Mouse (Mus musculus) C2C12 (cell line): Measurements from ENCODE around the gene Limd1. TPM values are rescaled to one million over a fixed set of nuclear protein-coding genes. Genes with fewer than 3 reads are reported as not detected.

Experiments used
- H3K27me3 ChIP-seq: one replicate; pipeline ENCODE4 v1.6.1; 2011; ENCODE audit not compliant: control insufficient read depth, insufficient read depth, insufficient read length
- H3K36me3 ChIP-seq: one replicate; pipeline ENCODE4 v1.6.1; 2011; ENCODE audit not compliant: control insufficient read depth, insufficient read depth
- H3K4me3 ChIP-seq: one replicate; pipeline ENCODE4 v1.5.1; 2011; ENCODE audit warnings: mild to moderate bottlenecking, control low read depth; ENCODE audit not compliant: poor library complexity, insufficient read depth, severe bottlenecking
- H3K79me2 ChIP-seq: one replicate; pipeline ENCODE4 v1.6.1; 2011; ENCODE audit not compliant: control insufficient read depth, insufficient read depth
- H3K79me3 ChIP-seq: one replicate; pipeline ENCODE4 v1.6.1; 2011; ENCODE audit warnings: low read depth, control low read depth
- H3ac ChIP-seq: one replicate; pipeline ENCODE3; 2011; ENCODE audit warnings: low read depth; ENCODE audit not compliant: control insufficient read depth, insufficient read length
- CEBPB ChIP-seq: IDR thresholded peaks from one replicate; pipeline ENCODE4 v1.6.1; 2011; ENCODE audit warnings: low read depth, mild to moderate bottlenecking, control low read depth, moderate library complexity
- CTCF ChIP-seq: IDR thresholded peaks from one replicate; pipeline ENCODE4 v1.5.1; 2011; ENCODE audit not compliant: control insufficient read depth, insufficient read depth, insufficient read length
- FOSL1 ChIP-seq: IDR thresholded peaks from one replicate; pipeline ENCODE4 v1.8.0; 2011; ENCODE audit warnings: mild to moderate bottlenecking, low read length; ENCODE audit not compliant: poor library complexity, insufficient read depth, severe bottlenecking
- MAX ChIP-seq: IDR thresholded peaks from one replicate; pipeline ENCODE4 v1.6.1; 2011; ENCODE audit warnings: mild to moderate bottlenecking, control low read depth
- MYOD1 ChIP-seq: IDR thresholded peaks from one replicate; pipeline ENCODE4 v1.6.1; 2011; ENCODE audit warnings: low read depth; ENCODE audit not compliant: control insufficient read depth, insufficient read length
- MYOG ChIP-seq: IDR thresholded peaks from one replicate; pipeline ENCODE4 v1.6.1; 2011; ENCODE audit not compliant: control insufficient read depth, insufficient read length; ENCODE audit errors: extremely low read depth
- USF1 ChIP-seq: IDR thresholded peaks from one replicate; pipeline ENCODE4 v1.6.1; 2011; ENCODE audit warnings: low read depth, mild to moderate bottlenecking, control low read depth, moderate library complexity
- polyA plus RNA-seq: library from polyadenylated mRNA; unstranded; fragments of >200 nt; fragmentation: generic; extraction: Trizol; gene quantifications from one replicate; pipeline ENCODE4 v1.2.1, GENCODE M21; 2012; ENCODE audit warnings: missing spikeins

The Limd1 gene
- polyA plus RNA-seq, 1 experiment = 20.0 TPM

DNA sequence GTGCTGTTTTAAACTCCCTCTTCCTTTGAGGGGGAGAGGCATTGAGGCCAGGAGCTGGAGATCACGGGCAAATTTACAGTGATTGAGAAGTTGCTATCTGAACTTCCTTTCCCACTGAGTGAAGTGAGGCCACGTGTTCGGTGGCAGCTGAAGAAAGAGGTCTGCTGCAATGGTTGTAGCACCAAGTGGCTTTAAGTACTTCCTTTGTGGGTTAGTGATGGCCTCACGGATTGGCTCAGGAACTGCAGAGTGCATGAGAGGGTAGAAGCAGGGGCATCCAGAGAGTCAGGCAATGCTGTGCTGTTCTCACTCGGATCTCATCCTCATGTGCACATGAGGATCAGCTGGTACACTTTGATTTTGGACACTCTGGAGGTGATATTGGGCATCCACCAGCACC lies 19.4 kb downstream of the Limd1 start:
- Histone ChIP-seq H3K36me3 (peaks cover 14% of the 10 kb centered on the region), H3K79me3 (peaks cover 36% of the 10 kb centered on the region), H3K27me3 (no peaks in the 10 kb centered on the region), H3K4me3 (no peak overlapping the region), H3ac (no peak overlapping the region), H3K79me2 (peaks cover 62% of the 10 kb centered on the region)
- TF ChIP-seq MYOG (no peak), MYOD1 (no peak), FOSL1 (no peak), CEBPB (no peak), CTCF (no peak), USF1 (no peak)

DNA sequence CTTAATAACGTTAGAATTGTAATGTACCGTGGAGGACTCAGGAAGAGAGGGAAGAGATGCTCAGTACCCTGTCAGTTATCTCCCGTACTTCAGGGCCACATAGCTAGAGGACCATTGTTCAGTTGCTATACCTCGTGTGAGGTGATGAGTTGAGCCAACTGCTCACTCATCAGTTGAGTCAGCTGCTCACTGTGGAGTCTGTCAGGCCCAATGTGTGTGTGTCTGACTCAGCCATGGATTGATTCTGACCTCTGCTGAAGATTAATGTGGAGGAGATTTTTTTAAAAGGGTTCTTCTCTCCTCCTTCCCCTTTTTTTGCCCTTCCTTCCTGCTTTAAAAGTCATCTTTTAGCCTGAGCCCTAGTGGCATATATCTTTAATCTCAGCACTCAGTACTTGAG lies 22.0 kb downstream of the Limd1 start:
- Histone ChIP-seq H3K79me3 (peaks cover 13% of the 10 kb centered on the region), H3K27me3 (no peaks in the 10 kb centered on the region), H3K79me2 (peaks cover 49% of the 10 kb centered on the region), H3K4me3 (no peak overlapping the region), H3K36me3 (peaks cover 28% of the 10 kb centered on the region), H3ac (no peak overlapping the region)
- TF ChIP-seq CEBPB (no peak), MYOG (no peak), MYOD1 (peak; percentile 18), MAX (no peak), CTCF (no peak)

DNA sequence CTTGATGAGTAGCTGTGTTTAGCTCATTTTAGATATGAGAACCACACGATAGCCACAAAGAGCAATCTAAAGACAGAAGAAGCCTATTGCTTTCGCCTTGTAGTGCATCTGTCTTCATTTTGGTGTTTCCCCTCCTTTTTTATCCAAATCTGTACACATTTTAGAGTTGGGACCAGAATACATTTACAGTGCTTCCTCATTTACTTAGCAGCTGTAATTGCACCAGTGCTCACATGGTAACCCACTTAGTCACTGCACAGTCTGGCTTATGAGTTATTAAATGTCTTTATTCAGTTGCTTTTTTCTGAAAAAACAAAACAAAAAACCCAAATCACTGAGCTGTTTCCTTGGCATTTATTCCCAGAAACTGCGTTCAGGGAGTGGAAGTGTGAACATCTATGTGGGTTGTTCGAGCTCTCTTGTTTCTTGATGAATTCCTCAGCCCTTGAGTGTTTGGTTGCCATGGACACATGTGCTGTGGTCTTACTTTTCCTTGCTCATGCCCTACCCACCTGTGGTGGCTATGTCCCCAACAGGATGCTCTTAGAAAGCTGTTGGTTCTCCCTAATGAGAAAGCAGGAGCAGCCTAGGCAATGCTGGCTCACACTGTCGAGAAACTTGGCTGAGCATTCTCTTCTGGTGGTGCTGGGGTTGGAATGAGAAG lies 24.8 kb downstream of the Limd1 start:
- TF ChIP-seq MYOG (no peak), FOSL1 (no peak), MAX (no peak), USF1 (no peak), CEBPB (no peak), CTCF (no peak)
- Histone ChIP-seq H3K79me2 (peaks cover 29% of the 10 kb centered on the region), H3K27me3 (no peaks in the 10 kb centered on the region), H3K4me3 (no peak overlapping the region), H3ac (no peak overlapping the region), H3K79me3 (peaks cover 7% of the 10 kb centered on the region), H3K36me3 (peaks cover 38% of the 10 kb centered on the region)

DNA sequence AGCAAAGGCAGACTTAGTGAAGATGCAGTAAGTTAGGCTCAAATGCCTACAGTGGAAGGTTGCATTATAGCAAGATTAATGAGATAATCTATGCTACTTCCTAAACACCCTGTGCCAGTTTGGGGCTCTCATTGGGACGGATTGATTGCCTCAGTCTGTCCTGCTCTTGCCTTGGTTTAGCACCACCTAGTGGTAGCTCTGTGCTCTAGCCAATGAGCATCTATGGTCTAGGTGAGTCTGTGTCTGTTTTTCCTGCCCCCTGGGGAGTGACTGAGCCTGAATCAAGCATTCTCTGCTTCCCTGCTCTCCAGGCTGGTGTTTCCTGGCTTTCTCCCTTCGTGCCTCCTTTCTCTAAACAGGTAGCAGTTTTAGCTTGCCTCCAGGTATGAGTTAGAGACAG lies 25.8 kb downstream of the Limd1 start:
- Histone ChIP-seq H3K79me3 (peaks cover 7% of the 10 kb centered on the region), H3K79me2 (peaks cover 20% of the 10 kb centered on the region), H3K36me3 (peaks cover 31% of the 10 kb centered on the region), H3K4me3 (no peak overlapping the region), H3K27me3 (no peaks in the 10 kb centered on the region), H3ac (no peak overlapping the region)
- TF ChIP-seq FOSL1 (no peak), CTCF (peak; percentile 76)

DNA sequence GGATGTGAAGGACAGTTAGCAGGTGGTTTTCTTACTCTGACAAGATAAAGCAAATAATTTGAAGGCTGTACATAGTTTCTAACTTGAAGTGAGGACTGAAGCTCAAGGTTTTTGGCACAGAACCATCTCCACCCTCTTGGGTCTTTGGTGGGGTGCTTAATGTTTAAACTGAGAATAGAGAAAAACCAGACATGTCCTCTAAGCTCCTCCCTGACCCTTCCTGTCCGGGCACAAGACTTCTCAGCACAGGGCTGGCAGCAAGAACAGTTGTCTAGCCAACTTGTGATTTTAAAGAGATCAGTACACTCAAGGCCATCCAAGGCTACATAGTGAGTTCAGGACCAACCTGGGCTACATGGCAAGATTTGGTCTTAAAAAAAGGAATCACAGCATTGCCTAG lies 27.1 kb downstream of the Limd1 start:
- Histone ChIP-seq H3K36me3 (peaks cover 31% of the 10 kb centered on the region), H3K4me3 (no peak overlapping the region), H3K79me3 (peaks cover 5% of the 10 kb centered on the region), H3K27me3 (no peaks in the 10 kb centered on the region), H3ac (no peak overlapping the region), H3K79me2 (peaks cover 20% of the 10 kb centered on the region)
- no peak for TF ChIP-seq CEBPB
- TF ChIP-seq FOSL1 = no peak
- no peak for TF ChIP-seq CTCF
- TF ChIP-seq MYOD1 = no peak
- no peak for TF ChIP-seq MAX
- TF ChIP-seq MYOG = no peak
- TF ChIP-seq USF1 = no peak

DNA sequence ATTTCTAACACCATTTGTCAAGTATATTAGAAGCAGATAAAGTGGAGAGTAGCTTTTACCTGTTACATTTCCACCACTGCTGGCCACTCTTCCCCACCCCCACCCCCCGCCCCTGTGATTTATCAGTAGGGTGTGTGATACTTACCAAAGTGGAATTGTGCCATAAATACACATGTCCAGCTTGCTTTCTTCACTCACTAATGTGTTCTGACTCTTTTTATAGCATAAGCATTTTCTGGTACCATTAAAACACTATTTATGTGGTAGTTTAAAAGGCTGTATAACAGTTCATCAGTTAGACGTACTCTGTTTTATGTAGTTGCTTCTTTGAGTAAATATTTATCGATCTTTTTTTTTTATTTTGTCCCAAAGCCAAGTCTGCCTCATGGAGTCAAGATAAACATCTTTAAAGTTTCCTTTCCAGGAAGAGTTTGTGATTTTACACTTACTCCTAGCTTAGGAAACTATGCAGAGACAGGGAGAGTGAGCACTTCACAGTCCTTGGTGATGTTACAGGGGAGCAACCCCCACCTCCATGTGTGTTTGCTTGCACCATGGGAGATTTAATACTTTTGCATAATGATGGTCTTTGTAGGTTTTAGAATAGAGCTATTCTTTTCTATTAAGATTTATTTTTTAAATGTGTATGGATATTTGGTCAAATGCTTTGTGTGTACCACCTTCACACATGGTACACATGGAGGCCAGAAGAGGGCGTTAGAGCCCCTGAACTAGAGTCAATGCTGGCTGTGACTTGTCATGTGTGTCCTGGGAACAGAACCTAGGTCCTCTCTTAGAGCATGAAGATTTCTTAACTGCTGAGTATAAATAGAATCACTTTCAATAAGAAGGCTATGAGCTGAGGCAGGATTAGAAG lies 28.0 kb downstream of the Limd1 start:
- peaks cover 40% of the 10 kb centered on the region for H3K36me3 ChIP-seq
- TF ChIP-seq MYOG (no peak), MYOD1 (no peak), CTCF (no peak), MAX (no peak), CEBPB (no peak)
- H3ac ChIP-seq = no peak overlapping the region
- H3K79me2 ChIP-seq = peaks cover 20% of the 10 kb centered on the region
- no peaks in the 10 kb centered on the region for H3K27me3 ChIP-seq
- H3K79me3 ChIP-seq = peaks cover 5% of the 10 kb centered on the region
- no peak overlapping the region for H3K4me3 ChIP-seq
